Mouse (Mus musculus) adipose tissue, adult 10 weeks (tissue): ENCODE data around the gene Ppp1r35. TPM values are rescaled to one million over a fixed set of nuclear protein-coding genes. Genes with fewer than 3 reads are reported as not detected.

Experiments
- polyA plus RNA-seq: library from polyadenylated mRNA; stranded (reverse); fragments of 350-450 nt; fragmentation: Illumina TruSeq; extraction: RNeasy Lipid Tissue Mini Kit (QIAGEN cat#74804); gene quantifications from one replicate; pipeline ENCODE4 v1.2.3, GENCODE M21; 2014; ENCODE audit warnings: low read depth, low replicate concordance

Ppp1r35 gene
- 12.7 TPM for polyA plus RNA-seq

DNA sequence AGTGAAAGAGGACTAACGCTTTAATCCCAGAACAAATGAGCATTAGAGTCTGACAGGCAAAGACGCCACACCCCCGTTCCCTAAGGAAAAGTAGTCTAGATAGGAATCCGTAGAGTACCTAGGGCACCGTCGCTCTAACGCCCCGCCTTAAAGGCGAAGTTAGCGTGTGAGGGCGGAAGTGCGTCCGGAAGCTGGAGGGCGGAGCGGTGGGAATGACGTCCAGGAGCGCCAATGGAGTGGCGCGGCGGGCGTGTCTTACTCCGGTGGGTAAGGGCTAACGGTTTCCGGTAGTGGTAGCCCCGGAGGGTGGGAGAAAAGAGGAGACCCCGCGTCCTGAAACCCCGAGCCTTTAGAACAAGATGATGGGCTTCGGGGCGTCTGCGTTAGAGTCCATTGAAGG lies at the start of gene Ppp1r35:
Ppp1r35 (plus strand) TSS at position 215 of the 400 bp plus-strand sequence.

DNA sequence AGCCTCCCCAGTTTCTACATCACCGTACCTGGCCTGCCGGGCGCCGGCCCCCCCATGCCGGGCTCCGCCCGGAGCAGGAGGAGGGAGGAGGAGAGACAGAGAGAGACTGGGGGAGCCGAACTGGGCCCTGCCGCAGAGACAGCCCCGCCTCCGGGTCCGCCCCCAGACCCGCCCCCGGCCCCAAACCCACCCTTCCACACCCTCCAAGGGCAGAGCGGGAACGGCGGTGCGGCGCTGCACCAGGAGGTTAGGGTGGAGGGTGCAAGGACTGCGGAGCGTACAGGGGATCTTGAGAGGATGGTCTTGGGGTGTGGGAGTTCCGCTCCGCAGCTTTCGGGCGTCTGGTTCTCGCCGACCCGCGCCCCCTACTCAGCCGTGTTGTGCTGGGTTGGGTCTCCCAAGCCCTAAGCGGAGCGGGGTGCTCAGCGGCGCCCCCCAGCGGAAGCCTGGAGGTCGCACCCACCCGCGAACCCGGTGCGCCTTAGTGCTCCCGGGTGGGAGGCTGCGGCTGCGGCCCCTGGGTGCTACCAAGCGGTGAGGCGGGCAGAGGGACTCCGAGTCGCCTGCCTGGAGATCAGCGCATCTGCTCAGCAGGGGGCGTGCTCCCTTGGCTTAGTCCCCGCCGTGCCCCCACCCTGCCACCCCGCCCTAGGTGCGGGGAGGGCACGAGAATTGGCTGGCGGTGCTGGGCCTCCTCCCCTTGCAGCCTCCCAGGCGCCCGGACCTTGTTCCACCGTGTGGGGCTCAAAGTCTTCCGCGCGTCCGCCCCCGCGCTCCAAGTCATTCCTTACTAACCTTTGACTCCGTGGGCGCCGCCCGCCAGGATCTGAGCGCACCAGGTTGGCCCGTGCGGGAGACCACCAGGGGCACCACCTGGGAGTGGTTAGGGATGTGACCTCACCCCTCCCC lies 37.4 kb upstream of the Ppp1r35 start, which contains the start of gene Nyap1:
Nyap1 (minus strand) TSS at position 585 of the 909 bp plus-strand sequence.

DNA sequence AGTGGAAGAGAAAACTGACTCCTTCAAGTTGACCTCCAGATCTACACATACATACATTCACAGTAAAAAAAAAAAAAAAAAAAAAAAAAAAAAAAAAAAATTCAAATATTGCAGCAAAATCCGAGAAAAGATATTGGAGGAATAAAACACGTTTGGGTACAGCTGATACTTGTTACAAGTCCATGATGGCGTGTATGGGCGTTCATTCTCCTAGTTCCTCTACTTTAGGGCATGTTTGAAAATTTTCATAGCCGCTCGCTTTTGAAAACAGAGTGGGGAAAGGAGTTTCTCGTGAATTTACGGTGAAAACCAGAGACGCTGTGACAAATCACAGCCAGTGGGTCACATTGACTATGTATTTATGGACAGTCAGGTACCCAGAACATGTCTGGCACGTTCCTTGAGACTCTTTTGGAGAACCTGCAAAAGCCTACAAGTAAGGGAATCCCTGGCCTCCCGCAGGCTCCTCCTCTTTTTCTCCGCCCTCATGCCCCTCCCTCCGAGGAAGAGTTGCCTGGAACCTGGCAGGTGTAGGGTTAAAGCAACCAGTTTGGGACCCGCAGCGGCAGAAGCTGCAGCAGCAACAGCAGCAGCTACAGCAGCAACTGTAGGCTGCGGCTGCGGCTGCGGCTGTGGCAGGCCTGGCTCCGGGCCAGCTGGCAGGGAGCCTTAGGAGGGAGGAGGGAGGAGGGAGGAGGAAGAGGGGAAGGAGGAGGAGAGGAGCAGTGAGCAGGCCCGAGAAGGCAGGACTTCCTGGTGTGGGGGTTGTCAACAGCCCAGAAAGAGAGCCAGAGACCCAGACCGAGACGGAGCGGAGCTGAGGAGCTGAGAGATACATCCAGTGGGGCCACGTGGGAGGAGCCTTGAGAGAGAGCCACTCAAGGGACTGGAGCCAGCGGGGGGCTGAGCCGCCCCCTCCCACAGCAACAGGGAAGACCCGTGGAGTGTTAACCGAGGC lies 33.2 kb upstream of the Ppp1r35 start, which contains the start of gene Tsc22d4:
Tsc22d4 (plus strand) TSS at position 517 of the 958 bp plus-strand sequence.

DNA sequence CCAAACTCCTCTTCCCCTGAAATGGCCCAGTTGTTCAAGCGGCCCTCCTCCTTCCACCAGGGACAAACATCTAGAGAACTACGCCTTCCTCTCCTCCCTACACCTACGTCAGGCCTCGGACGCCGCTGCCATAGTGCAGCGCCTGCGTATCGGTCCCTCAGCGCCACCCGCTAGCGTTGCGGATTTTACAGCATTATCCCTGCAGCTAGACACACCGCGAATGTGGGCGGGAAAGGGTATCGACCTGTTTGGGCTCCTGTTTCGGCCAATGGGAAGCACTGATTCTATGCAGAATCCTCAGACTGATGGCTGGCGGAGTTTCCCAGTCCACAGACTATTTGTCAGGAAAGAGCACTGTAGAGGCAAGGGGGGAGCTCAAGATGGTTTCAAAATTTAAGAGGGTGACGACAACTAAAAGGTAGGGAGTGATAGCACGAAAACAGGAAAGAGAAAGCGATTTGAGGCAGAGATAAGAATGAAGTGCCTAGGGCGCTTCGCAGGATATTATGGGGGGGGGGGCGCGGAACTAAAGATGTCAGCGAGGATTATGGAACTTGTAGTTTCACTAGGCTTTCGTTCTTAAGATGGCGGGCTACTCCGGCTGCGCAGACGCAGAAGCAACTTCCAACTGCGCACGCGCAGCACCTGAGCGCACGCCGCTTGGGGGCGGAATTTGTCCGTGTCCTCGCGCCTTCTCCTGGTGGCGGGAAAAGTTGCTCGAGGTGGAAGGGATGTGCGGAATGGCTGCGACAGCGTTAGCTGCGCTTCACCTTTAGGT lies 8.7 kb downstream of the Ppp1r35 start, which contains the start of the genes Mepce and Zcwpw1:
Mepce (minus strand) TSS at position 505 of the 778 bp plus-strand sequence.
Zcwpw1 (plus strand) TSS at position 648 of the 778 bp plus-strand sequence.

Other genes with a start within 250 kb of the Ppp1r35 start
- gene Epo, start 245.6 kb upstream of the Ppp1r35 start, polyA plus RNA-seq: not detected
- 338 TPM for gene Gnb2, start 245.3 kb upstream of the Ppp1r35 start, polyA plus RNA-seq
- 0.53 TPM for gene Actl6b, start 225.3 kb upstream of the Ppp1r35 start, polyA plus RNA-seq
- 0.37 TPM for gene Tfr2, start 209.0 kb upstream of the Ppp1r35 start, polyA plus RNA-seq
- 33.8 TPM for gene Mospd3, start 177.8 kb upstream of the Ppp1r35 start, polyA plus RNA-seq
- 77.7 TPM for gene Pcolce, start 165.1 kb upstream of the Ppp1r35 start, polyA plus RNA-seq
- 1.9 TPM for gene Fbxo24, start 149.8 kb upstream of the Ppp1r35 start, polyA plus RNA-seq
- gene Lrch4, start 149.7 kb upstream of the Ppp1r35 start, polyA plus RNA-seq: 42.0 TPM
- gene Gm20605, start 149.7 kb upstream of the Ppp1r35 start, polyA plus RNA-seq: 19.6 TPM
- 18.4 TPM for gene Sap25, start 137.5 kb upstream of the Ppp1r35 start, polyA plus RNA-seq
- gene Irs3, start 133.1 kb upstream of the Ppp1r35 start, polyA plus RNA-seq: 15.2 TPM
- 32.8 TPM for gene Agfg2, start 94.1 kb upstream of the Ppp1r35 start, polyA plus RNA-seq
- 3.1 TPM for gene Nyap1, start 37.2 kb upstream of the Ppp1r35 start, polyA plus RNA-seq
- gene Tsc22d4, start 33.1 kb upstream of the Ppp1r35 start, polyA plus RNA-seq: 187 TPM
- gene Mepce, start 8.8 kb downstream of the Ppp1r35 start, polyA plus RNA-seq: 38.5 TPM
- gene Zcwpw1, start 8.9 kb downstream of the Ppp1r35 start, polyA plus RNA-seq: 8.0 TPM
- gene Pilra, start 57.4 kb downstream of the Ppp1r35 start, polyA plus RNA-seq: 4.9 TPM
- gene Pilrb1, start 79.3 kb downstream of the Ppp1r35 start, polyA plus RNA-seq: 4.2 TPM
- 5.3 TPM for gene Pilrb2, start 93.0 kb downstream of the Ppp1r35 start, polyA plus RNA-seq
- 0.10 TPM for gene Cyp3a13, start 142.8 kb downstream of the Ppp1r35 start, polyA plus RNA-seq
- gene Gjc3, start 184.2 kb downstream of the Ppp1r35 start, polyA plus RNA-seq: 0.10 TPM
- gene Azgp1, start 202.7 kb downstream of the Ppp1r35 start, polyA plus RNA-seq: 1.3 TPM
- gene Smok3a, start 242.4 kb downstream of the Ppp1r35 start, polyA plus RNA-seq: not detected
- gene Smok3b, start 242.6 kb downstream of the Ppp1r35 start, polyA plus RNA-seq: 0.36 TPM